Mouse (Mus musculus) cerebellum, adult 11-12 months (tissue): Measurements from ENCODE around the gene Patj.

Source experiments
- DNase-seq: peaks from one replicate; pipeline ENCODE4 v3.0.0; 2022

The Patj gene

DNA sequence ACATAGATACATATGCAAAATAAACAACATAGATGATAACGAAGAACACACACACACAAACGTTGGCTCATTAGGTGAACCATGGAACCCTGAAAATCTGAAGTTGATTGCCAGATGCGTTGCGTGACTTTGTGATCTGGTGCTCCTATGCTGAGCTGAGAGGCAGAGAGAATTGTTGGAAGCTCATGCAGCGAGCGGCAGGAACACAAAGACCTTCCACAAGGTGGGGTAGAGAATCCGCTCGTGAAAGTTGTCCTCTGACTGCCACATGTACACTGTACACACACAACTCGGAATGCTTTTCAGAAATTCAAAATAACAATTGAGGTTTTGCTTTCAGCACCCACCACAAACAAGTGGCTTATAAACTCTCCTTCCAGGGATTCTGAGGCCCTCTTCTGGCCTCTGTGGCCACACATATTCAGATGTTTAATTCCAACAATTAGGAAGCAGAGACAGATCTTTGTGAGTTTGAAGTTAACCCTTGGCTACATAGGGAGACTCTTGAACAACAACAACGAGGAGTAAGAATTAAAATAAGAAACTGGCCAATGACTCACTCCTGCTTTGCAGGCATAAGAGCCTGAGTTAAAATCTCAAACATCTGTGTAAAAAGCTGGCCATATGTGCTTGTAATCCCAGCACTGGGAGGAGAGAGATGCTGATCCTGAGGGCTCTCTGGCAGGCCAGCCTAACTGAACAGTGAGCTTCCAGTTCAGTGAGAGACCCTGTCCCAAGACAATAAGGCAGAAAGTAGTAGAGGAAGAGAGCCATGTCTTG lies 116.6 kb downstream of the Patj start:
- no peak for DNase-seq

DNA sequence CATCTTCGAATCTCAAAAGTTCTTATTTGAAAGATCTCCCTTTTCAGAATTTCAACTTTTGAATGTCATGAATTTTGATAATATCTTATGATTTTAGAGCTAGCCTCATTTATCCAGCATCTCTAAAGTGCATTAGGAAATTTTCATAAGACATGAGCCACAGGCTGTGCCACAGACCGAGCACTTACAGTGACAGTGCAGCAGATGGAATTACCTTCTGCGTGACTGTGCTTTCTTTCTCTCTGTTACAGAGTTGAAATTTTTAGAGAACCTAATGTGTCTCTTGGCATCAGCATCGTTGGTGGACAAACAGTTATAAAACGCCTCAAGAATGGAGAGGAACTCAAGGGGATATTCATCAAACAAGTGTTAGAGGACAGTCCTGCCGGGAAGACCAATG lies 124.9 kb downstream of the Patj start:
- no peak for DNase-seq

DNA sequence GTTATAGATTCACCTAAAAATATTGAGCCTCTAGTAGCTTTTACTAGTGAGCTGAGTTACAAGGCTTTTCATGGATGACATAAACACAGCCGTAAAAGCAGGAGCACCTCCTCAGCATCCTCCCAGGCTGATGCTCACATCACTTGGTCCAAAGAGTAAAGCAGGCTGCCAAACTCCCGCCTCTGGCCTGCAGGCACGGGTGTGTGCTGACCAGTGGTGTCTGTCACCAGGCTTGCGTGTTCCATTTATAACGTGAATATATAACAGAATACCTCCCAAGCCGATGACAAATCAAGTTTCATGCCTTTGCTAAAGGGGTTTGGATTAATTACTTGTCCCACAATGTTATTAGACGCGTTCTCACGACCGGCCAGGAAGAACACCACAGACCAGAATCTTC lies 128.9 kb downstream of the Patj start:
- DNase-seq, result no peak

DNA sequence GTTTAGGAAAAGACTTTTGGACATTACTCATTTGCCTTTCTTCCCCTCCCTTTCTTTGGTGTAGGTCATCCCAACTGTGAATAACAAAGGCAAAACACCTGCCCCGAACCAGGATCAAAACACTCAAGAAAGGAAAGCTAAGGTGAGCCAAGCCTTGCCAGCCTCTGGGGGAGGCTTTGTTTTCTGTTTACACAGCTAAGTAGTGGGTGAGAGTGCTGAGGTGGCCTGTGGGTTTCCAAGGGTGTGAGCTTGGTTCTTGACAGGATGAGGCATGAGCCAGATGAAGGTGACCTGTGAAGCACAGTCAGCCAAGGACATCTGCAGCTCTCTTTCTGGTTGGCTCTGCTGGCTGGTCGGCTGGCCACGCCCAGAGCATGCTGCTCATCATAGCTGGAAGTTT lies 139.9 kb downstream of the Patj start:
- DNase-seq, result no peak

DNA sequence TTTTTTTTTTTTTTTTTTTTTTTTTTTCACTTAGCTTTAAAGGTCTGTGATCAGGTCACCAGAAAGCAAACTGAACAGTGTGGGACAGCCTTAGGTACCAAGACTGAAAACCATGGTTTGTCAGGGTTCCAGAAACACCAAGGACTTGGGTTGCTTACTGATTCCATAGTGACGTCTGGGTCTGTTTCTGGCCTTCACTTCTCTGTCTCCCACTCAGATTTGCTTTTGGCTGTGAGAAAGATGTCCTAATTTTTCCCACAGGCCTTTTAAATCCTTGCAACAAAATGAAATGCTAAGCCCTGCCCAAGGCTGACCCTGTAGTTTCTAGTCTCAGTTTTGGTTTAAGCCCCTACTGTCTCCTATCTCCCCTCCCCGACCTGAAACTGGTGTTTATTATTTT lies 146.0 kb downstream of the Patj start:
- no peak for DNase-seq

DNA sequence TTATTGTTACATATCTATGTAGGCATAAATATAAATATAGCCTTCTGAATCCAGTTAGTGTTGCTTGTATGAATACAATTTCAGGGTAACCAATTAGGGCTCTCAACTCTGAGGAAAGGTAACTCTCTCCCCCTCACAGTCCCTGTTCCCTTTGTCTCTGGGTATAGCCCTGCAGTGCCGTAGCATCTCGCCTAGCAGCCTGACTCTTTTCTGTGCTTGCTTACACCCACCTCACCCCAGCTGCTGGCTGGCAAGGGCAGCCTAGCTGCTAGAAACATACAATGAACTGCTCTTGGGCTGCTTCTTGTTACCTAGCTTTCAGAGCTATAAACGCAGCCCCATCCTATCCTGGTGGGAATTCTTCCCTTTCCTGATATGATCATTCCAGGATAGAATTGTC lies 147.4 kb downstream of the Patj start:
- DNase-seq, result no peak

DNA sequence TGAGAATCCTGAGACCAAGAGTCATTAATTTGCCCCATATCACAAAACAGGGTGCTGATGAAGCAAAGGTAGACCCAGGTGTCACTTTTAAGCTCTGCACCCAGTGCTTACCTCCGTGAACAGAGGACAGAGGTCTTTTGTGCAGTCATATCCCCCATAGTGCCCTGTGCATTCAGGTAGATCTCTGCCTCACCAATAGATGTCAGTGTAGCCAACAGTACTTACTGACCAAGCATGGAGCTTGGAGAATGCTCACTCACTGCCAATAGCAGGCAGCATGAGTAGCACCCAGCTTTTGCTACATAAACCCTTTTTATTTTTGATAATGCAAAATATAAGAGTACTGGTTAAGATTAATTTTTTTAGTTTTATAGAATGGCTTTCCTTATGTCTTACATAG lies 149.8 kb downstream of the Patj start:
- peak; percentile 72 for DNase-seq

DNA sequence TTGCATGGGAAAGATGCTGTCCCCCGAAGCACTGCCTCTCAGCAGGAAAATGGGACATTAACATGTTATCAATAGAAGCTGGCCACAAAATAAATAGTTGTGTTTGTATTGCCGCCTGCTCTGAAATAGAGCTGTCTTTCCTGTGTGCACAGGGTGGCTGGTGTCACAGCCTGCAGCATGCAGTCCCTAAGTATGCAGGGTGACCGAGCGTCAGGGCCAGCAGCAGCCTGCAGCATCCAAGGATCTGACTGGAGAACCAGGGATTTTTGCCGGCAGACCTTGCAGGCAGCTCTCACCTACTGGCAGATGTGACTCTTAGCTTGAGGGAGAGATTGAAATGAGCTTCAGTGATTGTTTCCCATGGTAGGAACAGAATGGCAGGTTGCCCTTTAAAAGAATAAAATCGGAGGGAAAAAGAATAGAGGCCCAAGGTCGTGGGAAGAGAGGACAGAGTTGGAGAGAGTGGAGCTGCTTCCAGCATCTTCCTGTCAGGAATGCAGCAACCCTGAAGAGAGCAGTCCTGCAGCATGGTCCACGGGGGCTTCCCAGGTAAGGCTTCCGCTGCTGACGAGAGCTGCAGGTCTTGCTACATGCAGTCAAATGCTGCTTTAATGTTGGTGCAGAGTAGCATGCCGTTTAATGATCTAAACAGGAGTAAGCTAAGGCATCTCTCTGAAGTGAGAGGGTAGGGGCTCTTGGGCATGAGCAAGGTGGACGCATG lies 151.0 kb downstream of the Patj start:
- peak; percentile 73 for DNase-seq

DNA sequence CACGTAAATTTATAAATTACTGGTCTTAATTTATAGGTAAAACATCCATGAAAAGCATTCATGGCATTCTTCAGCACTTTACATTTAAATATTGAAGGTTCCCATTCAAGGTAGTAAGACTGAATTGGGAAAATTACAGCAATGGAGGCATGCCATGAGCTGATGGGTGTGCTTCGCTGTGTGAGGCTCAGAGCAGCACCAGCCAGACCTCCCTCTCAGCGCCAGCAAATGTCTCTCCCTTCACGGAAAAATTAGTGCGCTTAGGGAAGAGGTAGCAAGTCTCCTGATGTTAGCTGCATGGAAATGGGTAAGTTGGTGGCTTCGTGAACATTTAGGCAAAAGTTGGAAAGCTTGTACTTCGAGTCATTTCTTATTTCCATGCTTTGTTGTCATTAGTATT lies 153.9 kb downstream of the Patj start:
- DNase-seq, result peak; percentile 70

DNA sequence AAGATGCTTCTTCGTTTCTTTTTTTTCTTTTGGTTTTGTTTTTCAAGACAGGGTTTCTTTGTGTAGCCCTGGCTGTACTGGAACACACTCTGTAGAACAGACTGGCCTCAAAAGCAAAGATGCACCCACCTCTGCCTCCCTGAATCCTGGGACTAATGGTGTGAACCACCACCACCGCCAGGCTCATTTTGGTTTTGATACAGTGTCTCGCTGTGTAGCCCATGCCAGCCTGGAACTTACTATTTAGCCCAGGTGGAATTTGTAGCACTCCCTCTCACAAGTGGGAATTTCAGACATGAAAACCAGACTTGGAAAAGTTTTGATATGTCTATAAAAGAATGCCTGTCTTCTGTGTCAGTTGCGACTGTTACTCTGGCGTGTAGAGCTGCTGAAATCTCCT lies 154.5 kb downstream of the Patj start:
- peak; percentile 48 for DNase-seq

DNA sequence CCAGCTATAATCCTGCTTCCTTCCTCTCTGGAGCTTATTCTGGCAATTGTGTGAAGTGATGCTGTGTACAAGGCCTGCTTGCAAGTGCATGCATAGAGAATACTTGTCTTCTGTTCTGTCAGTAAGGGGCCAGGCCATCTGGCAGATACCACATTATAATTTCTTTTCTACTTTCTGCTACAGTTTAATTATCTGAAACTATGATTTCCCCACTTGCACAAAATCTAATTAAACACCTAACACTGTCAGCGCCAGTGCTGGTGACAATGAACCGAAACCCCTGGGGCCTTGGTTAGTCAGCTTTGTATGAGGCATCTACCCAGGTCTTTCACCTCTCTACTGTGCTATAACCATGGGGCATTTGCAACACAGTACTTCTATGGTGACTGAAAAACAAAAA lies 160.1 kb downstream of the Patj start:
- no peak for DNase-seq

DNA sequence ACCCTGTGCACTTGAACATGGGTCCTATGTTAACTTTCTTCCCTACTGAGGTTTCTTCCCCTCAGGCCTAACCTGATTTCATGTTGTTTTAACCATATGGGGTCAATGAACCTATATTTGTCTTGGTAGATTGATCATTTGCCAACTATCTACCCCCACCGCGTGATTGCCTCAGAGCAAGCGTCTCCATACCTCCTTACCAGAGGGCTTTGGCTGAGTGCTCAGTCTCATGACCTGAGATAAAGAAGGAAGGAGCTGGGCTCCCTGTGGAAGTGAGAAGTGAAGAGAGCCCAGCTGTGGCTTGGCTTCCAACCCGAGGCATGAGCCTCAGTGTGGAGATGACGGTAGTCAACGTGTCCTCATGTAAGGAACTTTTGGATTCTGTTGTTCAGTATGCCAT lies 160.9 kb downstream of the Patj start:
- DNase-seq, result no peak

DNA sequence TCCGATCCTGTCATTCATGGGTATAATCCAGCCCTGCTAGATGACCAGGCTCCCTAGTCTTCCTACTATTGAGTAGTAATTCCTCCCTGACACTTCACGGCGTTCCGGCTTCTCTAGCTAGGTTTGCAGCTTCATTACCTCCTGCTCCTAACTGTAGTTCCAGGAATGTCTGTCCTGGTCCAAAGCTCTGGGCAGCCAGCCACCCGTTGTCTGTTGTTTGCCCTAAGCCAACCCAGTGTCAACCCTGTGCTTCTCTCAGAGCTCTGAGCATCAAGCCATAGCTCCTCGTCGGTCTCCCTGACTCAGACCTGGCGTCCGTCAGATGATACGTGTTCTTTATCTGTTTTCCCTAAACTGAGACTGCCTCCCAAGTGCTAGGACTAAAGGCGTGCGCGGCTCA lies 161.6 kb downstream of the Patj start:
- peak; percentile 82 for DNase-seq

DNA sequence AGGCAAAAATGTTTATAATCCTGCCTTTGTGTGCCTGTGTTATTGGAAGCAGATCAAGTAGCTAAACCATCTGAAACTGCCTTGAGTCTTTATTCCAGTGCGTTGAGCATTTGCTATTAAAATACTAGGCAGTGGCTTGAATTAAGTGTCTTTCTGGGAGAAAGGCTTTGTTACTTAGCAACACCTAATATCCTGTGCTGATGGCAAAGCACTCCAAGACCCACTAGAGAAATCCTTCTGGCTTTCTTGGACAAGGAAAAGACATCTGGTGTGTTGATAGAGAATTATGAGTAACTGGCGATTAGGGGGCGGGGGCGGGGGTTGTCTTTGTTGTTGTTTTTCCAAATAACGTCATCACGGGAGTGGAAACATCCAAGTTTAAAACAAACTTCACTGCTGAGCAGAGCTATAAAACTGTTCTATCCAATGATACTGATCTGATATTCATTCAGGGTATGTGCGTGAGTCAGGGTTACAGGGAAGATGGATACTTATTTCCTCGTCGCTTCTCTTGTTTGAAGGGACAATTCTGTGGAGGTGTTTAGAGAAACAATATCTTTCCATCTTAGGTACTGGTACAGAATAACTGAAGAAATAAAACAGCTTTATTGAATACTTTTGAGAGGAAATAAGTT lies 164.7 kb downstream of the Patj start:
- DNase-seq, result no peak

DNA sequence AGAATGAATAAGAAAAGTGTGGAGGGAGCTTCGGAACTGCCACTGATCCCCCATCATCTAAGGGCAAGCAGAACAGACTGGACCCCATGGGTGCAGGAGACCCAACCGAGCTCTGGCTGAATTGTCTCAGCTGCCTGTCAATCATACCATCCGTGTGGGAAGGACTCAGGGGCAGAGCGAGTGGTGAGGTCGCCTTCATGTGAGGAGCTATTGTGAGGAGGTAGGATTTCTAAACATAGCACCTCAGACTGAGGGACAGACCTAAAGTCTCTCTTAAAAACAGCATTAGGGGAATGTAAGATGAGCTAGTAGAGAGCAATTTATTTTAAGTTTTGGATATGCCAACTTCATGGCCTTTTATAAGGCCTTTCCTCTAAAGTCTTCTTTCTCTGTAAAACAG lies 167.5 kb downstream of the Patj start:
- DNase-seq, result no peak

DNA sequence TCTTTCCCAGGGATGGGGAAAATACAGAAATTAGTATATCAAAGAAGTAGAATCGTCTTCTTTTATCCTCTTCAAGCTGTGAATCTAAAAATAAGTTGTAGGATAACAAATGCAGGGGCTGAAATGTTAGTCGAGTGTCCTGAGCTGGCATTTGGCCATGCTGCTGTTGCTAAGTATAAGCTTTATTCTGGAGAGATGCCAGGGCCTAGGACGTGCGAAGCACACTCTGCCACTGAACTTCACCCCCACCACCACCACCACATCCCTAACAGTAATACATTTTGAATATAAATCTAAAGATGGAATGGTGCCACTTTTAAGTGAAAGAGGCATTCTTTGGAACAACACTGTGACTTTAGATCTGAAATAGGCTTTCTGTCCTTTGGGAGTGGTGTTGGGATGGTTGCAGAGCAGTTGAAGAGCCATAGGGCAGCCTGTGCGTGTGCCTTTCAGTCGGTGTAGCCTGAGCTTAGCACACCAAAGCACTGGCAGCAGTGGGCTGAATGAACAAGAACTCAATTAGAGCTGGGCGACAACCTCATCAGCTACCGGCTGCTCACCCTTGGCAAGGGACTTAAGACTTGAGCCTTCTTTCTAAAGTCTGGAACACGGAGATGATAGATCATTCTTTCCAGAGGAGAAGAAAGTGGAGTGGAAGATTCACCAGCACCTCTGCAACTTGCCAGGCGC lies 168.1 kb downstream of the Patj start:
- DNase-seq, result no peak

DNA sequence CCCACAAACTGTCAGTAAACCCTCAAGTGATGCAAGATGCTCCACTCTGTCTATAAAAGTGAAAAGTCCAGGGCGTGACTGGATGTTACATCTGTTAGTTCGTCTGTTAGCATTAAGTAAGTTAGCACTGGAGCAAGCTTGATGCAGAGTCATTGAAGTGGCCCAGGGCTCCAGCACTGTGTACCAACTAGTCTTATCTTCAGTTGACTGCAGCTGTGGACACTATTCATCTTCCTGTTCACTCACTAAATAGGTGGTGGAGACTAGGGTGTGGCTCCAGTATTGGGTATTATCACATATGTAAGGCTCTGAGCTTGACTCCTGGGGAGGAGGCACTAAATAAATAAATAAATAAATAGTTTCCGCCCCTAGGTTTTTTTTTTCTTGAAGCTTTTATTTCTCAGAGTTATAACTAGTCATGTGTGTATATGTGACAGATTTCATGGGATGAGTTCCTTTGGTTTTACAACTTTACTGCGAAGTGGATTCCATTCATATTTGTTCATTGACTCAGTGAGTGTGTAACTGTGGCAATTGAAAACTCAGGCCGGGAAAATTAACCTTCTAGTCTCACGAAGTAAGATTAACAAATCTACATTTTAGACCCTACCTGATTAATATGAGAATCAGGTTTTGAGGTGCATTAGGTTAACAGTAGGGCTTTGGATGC lies 168.7 kb downstream of the Patj start:
- DNase-seq, result no peak

DNA sequence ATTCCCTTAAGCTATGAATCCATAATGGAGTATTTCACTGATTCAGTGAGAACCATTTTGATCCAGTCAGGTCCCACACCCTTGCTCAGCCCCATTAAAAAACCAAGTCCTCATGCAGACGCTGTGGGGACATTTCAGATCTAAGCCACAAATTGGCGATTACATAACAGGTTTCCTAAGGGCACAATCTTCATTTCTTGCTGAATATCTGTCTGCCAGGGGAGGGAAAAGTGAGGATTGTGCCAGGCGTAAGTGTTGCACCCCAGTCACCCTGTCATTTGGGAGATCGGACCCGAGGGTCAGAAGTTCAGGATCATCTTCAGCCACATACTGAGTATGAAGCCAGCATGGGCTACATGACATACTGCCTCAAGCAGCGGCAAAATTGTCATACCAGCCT lies 171.2 kb downstream of the Patj start:
- DNase-seq, result no peak

DNA sequence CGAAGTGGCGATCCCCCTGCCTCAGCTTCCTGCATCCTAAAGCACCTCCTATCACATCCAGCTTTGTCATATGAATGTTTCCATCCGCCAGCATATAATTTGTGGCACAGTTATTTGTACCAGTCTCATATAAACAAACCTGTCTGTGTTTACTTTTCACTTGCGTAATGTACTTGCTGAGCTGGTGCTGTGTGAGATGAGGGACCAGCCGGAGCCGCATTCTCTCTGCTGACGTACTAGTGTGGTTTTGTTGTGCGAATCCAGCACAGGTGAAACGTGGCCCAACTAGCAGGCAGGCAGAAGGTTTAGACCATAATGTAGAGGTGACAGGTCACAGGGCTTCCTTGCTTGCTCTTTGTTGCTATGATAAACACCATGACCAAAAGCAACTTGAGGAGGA lies 171.9 kb downstream of the Patj start:
- DNase-seq, result no peak

DNA sequence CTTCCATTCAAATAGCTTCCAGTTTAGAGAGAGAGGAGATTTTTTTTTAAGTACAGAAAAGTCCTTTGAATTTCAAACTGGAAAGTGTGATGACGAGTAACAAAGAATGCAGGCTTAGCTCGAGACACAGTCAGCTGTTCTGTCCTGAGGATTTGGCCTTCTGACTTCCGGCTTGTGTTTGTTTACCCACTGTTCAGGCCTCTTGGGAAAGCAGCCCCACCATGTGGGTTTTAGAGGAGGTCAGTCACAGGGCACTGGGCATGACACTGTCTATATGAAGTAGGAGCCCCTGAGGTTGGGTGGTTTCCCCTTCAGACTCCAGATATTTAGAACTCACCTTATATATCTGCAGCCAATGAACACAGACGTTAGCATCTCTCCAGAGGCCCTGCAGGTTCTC lies 174.3 kb downstream of the Patj start:
- no peak for DNase-seq

DNA sequence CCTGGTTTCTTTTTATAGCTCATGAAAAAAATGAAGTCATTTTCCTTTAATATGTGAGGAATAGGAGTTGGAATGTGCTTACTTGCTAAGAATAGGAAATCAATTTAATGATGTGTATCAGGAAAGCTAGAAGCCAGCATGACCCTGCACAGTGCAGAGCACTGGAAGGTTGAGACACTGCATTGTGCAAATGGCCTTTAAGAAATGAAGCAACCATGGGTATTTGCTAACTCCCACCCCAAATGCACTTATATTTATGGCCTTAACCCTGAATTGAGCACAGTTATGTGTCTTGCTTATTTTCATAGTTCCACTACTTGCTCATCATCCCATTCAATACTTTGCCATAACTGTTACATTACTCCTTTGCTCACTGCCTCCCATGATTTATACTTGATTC lies 181.7 kb downstream of the Patj start:
- no peak for DNase-seq

DNA sequence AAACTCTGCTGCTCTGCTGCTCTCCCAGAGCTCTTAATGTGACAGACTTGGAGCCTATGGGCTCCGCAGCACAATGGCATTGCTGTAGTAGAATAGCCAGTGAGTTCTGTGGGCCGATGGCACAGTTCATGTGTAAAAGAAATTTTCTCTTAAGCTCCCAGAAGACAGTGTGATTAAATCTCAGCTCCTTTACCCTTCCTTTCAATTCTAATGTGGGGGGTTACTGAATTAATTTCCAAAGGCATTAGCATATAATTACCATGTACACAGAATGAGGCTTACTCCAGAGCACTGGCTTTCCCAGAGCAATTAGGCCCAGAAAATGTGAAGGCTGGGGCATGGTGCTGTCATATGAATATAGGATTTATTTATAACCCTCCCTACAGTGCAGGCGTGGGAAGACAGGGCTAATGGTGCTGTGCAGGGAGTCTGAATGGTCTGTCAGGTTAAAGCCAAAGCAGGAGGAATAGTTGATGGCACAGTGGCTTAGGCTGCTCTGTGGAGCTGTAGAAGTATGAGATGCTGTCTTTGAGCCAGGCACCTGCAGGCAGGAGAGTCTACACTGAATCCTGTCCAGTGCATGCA lies 182.5 kb downstream of the Patj start:
- no peak for DNase-seq

DNA sequence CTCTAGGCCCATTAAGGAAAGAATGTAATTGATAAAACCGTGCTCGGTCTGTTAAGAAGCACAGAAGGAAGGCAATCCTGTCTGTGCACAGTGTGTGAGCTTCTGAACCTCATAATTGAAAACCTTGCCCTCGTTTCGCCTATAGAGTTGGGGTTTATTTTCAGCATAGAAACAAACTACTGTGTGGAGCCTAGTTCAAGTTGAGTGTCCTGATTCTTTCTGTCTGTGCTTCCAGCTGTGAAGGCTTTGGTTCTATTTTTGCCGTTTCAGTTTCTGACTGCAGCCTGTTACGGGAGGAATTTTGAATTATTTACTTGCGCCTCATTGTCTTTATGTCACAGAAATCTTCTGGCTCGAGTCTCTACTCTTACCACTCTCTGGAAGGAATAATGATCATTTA lies 185.9 kb downstream of the Patj start:
- no peak for DNase-seq
